Mouse (Mus musculus): Measurements from ENCODE around the gene Tmem132c.
"Not testable (repeated sequence)": the region's sequence is repeated elsewhere in the genome, so short reads cannot be mapped to it uniquely, and the experiment has no call there.

Tmem132c gene

DNA sequence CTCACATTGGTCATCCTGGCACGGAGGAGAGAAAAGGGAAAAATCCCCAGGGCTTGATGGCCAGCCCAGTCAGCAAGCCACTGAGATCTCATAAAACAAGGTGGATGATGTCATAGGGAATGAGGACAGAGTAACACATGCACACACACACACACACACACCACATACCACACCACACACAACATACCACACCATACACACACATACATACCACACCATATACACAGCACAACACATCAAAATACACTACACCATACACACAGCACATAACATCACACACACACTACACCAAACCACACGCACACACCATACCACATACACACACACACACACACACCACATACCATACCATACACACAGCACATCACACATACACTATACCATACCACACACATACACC lies 104.8 kb downstream of the Tmem132c start:
- DNase-seq = no peak

DNA sequence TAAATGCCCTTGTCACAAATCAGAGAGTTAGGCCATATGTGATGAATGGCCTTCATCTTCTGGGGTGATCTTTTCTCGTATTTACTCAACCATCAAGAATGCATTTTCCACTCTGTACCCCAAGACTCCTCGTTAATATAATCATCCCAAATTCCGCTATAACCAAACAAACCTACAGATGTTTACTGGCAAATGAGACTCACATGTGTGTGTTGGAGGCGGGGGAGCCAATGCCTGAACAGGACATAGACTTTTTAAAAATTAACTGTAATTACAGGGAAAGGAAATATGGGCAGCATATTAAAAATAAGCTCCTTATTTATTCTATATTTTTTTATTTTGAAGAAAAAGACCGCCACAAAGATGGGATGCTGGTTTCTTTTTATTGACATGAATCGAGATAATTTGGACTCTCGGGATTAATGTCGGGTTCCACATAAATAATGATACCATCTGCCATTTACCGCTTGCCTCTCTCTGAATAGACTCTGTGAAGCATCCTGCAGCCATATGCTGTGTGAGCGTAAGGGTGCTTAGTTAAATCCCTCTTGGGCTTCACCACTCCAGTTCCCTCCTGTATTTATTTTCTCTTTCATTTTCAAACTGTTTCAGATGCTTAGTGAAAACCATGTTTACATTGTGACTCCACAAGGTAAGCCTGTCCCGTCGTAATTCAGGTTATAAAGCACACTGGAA lies 105.6 kb downstream of the Tmem132c start:
- DNase-seq = no peak

DNA sequence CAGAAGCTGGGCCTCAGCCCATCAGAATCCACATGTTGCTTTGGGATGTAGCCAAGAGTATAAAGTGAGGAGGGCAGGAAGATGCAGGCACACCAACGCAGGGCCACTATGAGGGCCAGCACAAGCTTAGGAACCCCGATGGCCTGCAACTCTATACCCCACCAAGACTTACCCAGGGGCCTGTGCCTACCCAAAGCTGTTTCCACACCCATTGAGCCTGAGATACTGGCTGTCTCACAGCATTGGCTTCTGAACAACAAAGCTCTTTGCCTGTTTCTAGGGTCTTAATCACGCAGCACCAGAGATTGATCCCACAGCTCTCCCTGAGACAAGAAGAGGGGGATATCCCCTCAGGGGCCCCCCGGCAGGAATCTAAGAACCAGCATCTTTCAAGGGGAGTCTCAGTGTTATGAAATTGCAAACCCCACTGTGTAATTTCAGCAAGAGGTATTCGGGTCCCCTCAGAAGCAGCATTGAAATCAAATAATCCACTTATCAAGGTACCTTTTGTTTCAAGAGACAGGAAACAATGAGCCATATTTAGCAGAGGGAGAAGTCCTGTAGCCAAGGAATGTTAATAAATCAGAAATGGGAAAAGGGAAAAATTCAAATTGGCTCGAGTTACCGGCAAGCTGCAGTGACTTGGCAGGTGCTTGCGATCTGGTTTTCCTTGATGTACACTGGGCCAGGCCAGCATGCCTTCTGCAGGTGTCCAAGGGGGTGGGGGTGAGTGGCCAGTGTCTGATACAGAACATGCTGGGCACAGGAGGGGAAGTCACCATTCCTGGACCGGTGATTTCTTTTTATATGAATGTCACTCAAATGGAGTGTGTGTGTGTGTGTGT lies 107.8 kb downstream of the Tmem132c start:
- no peak for DNase-seq

DNA sequence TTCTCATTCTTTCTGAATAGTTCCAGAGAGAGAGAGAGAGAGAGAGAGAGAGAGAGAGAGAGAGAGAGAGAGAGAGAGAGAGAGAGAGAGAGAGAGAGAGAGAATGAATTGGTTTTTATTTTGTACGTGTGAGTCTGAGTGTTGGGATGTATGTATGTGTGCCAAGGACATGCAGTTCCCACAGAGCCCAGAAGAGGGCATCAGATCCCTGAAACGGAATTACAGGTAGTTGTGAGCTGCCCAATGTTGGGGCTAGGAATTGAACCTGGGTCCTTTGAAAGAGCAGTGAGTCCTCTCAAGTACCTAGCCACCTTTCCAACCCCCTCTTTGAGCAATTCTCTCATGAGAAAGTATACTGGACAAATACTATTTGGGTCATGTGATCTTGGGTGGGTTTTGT lies 111.4 kb downstream of the Tmem132c start:
- no peak for DNase-seq

DNA sequence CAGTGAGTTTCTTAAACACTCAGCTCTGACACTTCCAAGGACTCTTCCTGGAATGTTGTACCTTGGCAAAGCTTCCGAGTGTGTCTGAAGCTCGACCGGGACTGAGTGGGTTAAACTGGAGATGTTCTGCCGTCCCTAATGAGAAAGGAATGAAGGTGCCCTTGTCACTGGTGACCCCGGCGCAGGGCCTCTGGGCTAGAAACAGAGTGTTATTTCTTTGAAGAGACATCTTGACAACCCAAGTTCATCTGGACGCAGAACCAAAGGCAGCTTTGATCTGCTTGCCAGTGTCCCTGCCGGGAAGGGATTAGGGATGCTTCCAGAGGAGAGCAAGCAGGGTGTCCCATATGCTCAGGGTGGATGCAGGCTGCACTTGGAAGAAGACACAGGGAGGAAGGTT lies 114.2 kb downstream of the Tmem132c start:
- DNase-seq = no peak

DNA sequence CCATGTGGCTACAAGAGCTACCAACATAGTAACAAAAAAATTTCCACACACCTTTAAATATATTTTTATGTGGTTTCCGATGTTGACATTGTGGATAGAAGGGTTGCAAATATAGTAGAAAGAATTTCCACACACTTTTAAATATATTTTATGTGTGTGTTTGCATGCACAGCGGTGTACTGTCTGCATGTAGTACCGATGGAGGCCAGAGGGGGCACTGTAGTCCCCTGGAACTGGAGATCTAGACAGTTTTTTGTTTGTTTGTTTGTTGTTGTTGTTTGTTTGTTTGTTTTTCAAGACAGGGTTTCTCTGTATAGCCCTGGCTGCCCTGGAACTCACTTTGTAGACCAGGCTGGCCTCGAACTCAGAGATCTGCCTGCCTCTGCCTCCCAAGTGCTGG lies 116.3 kb downstream of the Tmem132c start:
- not testable (repeated sequence) for DNase-seq

DNA sequence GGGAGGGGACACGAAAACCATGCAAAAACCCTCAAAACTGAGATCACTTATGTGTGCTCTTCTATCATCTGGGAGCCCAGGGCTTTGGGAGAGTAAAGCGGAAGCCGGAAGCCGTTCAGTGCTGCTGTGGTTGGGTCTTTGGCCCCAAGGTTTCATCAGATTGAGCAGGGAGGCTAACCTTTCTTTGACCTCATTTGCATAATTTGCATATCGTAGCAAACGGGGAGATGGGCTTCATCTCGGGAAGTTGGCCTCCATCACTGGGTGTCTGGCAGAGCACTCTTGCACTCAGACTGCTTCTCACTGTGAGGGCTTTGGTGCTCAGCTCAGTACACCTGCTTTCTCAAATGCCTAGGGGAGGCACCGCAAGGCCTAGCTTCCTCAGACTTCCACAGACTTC lies 119.5 kb downstream of the Tmem132c start:
- DNase-seq = no peak

DNA sequence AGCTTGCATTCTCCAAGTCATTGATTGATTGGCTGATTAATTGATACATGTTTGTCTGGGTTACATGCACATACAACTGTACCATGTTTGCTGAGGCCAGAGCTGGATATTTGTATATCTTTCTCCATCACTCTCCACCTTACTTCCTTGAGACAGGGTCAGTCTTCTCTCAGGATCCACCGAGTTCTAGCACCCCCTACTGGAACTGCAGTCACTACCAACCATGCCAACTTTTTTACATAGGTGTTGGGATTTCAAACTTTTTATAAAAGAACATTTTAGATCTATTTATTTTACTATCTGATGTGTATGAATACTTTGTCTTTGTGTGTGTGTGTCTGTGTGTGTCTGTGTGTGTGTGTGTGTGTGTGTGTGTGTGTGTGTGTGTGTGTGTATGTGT lies 123.5 kb downstream of the Tmem132c start:
- DNase-seq = no peak

DNA sequence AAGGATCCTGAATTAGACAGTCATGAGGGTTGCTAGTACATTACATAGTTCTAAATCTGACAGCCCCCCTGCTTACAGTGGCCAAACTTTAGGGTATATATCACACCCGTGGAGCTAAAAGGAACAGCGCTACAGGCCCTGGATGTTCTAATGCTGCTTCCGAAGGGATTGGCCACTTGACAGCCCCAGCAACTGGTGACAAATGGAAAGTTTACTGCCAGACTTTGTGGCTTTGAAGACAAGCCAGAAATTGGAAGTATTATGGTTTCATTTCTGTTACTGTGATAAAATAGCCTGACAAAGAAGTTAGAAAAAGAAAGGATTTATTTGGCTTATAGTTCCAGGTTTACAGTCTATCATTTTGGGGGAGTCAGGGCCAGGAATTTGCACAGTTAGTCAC lies 126.6 kb downstream of the Tmem132c start:
- no peak for DNase-seq

DNA sequence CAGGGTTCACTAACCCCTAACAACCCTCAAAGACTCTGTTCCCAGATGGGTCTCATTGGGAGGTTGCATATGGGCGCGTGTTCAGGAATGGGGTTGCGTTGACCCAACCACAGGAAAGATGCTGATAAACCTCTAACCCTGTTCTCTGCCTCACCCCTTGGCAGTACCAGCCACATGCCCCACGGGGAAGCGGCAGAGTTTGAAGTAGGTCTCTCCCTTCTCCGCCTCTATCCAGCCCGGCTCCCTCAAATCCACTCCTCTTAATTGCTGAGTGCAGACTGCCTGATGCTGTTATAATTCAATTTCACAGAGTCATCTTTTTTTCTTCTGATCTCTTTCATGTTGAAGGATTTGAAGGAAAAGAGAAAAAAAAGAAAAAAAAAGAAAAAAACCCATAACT lies 128.2 kb downstream of the Tmem132c start:
- DNase-seq = no peak

DNA sequence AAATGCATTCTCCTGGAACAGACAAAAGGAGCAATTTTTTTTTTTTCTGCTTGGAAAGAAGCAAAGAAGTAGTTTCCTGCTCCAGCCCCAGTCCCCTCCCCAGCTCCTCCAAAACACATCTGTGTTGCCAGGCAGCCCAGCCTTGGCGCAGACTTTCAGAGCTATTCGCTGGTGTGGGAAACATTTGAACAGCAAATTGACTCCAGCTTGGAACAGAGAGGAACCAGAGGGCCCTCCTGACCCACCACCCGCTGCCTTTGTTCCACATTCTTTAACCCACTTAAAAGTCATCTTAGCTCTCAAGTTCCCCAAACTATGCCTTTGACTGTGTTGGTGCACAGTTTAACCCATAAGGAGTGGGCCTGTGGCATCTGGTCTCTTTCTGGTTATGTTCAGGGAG lies 128.9 kb downstream of the Tmem132c start:
- DNase-seq = no peak

DNA sequence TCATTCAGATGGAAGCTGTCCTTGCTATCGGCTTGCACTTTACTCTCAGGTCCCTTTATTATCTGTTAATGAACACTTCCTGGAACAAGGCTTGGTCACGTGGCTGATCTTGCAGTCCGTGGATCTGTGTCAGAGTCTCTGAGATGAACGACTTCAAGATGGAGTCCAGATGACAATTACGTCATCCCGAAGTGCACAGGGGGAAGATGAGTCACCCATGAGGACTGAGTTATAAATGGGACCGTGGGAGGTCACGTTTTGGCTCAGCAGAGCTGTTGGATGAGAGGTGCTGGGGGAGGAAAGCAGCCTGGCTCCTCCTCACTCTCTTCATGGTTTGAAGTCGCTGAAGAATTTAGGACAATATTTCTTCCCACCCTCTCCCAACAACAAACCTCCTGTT lies 132.6 kb downstream of the Tmem132c start:
- no peak for DNase-seq

DNA sequence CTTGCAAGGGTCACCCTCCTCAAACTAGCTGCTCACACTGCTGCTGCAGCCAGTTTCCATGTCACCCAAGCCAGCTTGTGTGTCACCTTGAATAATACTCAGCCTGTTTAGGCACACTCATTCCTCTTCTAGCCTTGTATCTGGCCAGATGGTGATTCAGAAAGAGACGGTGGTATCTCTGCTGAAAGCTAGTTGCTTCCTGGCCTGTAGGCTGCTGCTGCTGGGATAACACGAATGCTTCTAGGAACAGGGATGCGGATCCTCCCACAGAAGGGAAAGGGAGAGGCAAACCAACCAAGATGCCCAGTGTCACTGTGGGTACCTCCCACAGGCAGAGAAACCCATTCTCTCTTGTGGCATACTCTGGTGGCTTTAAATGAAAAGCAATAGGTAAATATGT lies 134.0 kb downstream of the Tmem132c start:
- no peak for DNase-seq

DNA sequence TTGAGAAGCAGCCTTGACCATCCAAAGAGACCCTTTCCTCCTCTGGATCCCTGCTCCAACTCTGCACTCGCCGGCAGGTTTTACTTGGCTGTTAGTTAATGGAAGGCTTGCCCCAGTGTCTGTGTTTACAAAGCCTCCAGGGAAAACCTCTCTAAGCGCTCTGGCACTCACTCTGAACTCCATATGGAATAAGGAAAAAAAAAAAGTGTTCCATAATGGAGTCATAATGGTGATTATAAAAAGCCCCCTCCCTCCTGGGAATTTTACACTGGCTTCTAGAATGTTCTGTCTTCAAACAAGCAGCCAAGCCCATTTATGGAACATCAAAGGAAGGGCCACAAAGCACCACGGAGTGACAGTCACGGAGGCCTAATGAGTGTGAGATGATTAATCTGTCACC lies 136.9 kb downstream of the Tmem132c start:
- DNase-seq = no peak

DNA sequence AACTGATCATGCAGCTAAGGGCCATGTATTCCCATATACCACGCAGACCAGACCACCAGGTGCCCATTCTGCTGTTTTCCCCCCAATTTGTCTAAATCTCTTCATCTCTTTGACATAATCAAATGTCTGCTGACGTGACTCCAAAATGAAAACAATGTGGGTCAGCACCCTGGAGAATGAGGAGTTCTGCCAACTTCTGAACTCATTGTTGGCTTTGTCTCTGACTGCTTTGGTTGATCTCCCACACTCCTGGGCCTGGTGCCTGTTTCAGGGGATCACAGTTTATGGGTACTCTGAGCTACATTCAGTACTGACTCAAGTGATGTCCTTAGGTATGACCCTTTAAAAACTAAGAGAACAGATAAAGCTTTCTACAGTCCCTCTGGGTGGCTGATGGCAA lies 137.7 kb downstream of the Tmem132c start:
- DNase-seq = no peak

DNA sequence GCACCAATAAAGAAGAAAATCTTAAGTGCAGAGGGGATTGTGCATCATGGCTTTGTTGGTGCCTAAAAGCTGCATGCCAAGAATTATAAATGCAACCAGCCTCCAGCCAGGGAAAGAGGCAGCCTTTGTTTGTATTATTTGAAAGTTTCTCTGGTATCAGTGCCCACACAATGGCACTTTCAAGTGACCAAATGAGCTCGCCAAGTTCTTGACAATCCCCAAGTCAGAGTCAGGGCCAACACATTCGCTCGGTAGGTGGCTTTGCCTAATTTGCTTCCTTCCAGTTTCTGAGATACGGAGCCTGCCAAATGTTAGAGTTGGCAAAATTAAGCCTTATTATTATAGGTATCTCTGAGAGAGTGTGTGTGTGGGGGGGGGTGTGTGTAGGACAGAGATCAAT lies 139.6 kb downstream of the Tmem132c start:
- no peak for DNase-seq

DNA sequence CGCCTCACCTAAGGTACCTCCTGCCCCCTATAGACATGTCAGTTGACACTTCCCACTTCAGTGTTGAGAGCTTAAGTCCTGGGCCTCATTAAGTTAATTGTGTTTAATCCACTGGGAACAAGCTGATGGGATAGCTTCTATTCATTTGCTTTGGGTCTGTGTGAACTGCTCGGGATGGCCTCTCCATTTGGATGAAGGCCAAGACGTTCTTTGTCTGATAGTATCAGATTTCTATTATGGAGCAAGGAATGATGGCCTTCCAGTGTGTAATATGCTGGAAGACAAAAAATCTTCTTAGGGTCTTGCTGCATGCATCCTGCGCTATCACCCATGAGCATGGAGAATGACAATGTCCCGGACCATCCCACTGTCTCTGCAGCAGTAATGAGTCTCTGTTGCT lies 141.0 kb downstream of the Tmem132c start:
- no peak for DNase-seq

DNA sequence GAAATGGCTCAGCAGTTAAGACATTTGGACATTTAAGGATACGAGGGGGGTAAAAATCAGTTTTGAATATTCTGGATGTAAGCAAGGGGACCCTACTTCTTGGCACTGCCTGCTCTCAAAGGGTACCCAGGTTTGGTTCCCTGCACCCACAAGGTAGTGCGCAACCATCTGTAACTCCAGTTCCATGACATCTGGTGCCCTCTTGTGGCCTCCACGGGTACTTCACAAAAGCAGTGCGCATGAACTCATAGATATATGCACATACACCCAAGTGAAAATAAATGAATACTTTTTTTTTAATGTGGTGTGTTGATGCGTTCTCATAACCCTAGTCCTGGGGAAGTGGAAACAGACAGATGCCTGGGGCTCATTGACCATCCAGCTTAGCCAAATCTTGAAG lies 149.6 kb downstream of the Tmem132c start:
- DNase-seq = no peak

DNA sequence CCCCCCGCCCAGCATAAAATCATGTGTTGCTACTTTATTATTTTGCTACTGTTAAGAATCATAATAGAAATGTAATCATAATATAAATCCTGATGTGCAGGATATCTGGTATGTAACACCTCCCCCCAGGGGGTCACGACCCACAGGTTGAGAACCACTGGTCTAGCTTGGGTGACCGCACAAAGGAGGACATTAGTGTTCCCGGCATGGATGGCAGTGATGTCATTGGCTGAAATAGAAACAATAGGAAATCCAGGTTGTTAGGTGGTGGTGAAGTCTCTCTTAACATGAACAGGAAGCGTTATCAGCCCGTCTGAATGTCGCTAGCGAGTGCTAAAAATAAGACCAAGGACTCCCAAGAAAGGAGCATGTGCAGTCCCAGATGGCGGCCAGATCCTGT lies 155.3 kb downstream of the Tmem132c start:
- DNase-seq = no peak

DNA sequence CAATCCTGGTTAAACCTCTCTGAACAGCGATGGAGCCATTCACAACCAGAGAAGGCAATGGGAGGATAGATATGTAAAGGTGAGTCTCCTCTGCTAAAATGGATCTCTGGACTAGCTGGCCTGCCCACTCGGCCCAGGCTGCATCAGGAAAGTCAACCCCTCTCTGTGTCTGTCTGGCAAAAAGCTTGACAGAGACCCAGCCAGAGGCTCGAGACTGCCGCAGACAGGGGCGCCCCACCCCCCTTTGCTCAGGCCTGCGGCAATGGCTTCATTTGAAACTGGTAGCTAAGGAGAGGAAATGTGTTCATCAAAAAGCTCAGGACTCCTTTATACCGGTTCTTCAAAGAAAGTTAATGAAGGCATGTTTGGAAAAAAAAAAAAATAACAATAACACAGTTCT lies 156.4 kb downstream of the Tmem132c start:
- no peak for DNase-seq

DNA sequence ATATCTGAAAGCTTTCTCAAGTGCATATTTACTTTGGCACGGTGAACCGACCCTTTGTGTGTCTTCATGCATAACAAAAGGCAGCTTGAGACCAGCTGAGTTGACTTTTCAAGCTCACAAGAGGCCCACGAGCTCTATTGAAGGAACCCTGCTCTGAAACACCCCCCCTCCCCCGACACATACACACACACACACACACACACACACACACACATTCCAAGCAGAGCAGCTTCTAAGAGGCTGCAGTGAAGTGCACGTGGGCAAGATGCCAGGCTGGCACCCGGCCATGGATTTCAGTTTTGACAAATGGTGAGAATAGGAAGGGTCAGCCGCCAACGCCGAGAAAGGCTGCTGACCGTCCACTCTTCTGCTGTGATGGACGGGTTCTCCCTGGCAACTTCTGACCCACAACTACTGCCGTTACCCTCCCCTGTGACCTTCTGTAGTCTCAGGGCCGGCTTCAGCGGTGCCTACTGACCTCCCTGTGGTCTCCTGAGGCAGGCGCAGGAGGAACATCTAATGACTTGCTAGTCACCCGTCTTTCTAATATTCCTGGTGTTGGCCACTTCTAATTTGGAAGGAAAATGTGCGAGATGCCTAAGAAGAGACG lies 163.9 kb downstream of the Tmem132c start:
- DNase-seq = no peak

DNA sequence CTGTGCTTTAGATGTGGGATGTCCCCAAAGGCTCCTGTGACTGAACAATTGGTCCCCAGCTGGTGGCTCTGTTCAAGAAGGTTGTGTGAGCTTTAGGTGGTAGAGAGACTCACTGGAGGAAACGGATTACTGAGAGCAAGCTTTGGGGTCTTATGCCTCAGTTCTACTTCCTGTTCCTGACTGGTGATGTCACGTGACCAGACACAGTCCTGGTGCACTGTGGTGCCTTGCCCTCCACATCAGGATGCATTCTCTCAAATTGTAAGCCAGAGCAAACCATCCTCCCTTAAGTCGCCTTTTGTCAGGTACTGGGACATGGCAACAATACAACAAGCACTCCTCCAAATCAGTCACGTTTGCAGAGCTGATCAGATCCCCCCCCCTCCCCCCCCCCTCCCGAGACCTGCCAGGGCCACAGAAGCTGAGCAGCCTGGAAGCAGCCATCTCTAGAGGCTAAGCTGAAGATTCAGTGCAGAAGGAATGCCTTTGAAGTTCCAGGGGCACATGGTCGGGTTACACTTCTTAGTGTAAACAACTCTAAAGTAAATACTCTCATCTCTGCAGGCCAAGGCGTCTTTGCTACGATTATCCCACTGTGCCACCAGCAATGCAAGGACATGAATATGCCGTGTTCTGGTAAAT lies 164.5 kb downstream of the Tmem132c start:
- DNase-seq = no peak

DNA sequence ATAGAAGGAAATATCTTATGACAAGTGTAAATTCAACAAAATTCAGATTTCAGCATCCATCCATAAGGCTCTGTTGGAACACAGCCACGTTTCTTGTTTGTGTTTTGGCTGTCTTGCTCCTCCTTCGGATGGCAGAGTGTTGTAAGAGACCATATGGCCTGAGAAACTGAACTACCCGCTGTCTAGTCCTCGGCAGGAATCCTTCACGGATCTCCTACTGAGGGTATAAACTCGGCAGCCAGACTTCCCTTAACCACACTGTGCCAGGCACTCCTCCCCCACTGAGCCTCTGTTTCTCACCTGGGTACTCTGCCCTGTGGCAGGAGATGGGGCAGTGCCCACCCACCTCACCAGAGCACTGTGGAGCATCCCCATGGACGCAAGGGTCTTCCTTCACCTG lies 174.9 kb downstream of the Tmem132c start:
- no peak for DNase-seq

DNA sequence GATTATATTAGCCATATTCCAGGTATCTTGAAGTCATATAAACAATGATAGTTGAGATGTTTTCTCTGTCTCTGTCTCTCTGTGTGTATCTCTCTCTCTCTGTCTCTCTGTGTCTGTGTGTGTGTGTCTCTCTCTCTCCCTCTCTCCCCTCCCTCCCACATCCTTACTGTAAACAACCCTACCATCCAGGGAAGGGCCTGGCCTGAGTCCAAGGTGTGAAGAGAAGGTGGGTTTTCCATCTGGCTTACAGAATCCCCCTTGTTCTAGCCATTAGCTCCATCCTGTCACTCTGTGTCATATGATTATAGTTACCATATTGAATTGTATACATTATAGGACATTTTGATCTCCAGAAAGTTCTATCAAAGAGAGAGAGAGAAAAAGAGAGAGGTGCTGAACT lies 182.3 kb downstream of the Tmem132c start:
- no peak for DNase-seq

All from thymus, adult 18-20 months (tissue).